Mouse (Mus musculus) layer of hippocampus, adult 2 months (tissue): ENCODE results near the gene Eef2. TPM values are rescaled to one million over a fixed set of nuclear protein-coding genes. Genes with fewer than 3 reads are reported as not detected.

Experiments used
- DNase-seq, 2 experiments: peaks; one replicate each; pipeline ENCODE4 v3.0.0; 2022; ENCODE audit warnings: low spot score in 2 of 2
- H3K27ac ChIP-seq: fragments of 200-600 bp; 2 replicates; pipeline ENCODE4 v1.8.1; 2022
- H3K4me3 ChIP-seq: fragments of 200-600 bp; 2 replicates; pipeline ENCODE4 v1.8.1; 2022; ENCODE audit warnings: mild to moderate bottlenecking
- CTCF ChIP-seq: fragments of 200-600 bp; conservative IDR thresholded peaks from 2 replicates; pipeline ENCODE4 v1.8.1; 2022; ENCODE audit warnings: antibody characterized with exemption, mild to moderate bottlenecking, moderate library complexity
- long read RNA-seq, 2 experiments: library from polyadenylated mRNA; stranded (forward); transcript quantifications; one replicate each; pipeline ENCODE4 v2.0.0; 2021; ENCODE audit warnings: borderline mapping rate in 2 of 2
- total RNA-seq, 2 experiments: library from RNA; stranded (reverse); gene quantifications; 2 replicates each; pipeline ENCODE4 v1.2.3; 2021

Eef2 gene
- 100 to 1,000 TPM; 907 to 909 TPM for total RNA-seq
- long read RNA-seq, experiment 1, transcript Eef2-201 (14 exons, 3,089 nt), result major isoform, 127 of 268 reads
- long read RNA-seq, experiment 1, partial matches to known transcripts, result 104 of 268 reads
- long read RNA-seq, experiment 1, other reads (novel, unspliced or antisense), result 37 of 268 reads
- long read RNA-seq, experiment 2, transcript Eef2-201 (14 exons, 3,089 nt), result major isoform, 148 of 313 reads
- long read RNA-seq, experiment 2, partial matches to known transcripts, result 119 of 313 reads
- long read RNA-seq, experiment 2, other reads (novel, unspliced or antisense), result 46 of 313 reads

GRCm38 (mm10) chr10:81176466-81177271 is at the start of gene Eef2:
Gene Eef2 (plus strand): TSS chr10:81176631.
- Histone ChIP-seq H3K27ac (peak within 1 kb of the TSS; percentile 97), H3K4me3 (peak within 1 kb of the TSS; percentile 86)
- DNase-seq, result peak; percentile 96 to 99
- 0 out of 2 replicates have a peak, but pooled peaks have one; percentile 12 for TF ChIP-seq CTCF

DNA sequence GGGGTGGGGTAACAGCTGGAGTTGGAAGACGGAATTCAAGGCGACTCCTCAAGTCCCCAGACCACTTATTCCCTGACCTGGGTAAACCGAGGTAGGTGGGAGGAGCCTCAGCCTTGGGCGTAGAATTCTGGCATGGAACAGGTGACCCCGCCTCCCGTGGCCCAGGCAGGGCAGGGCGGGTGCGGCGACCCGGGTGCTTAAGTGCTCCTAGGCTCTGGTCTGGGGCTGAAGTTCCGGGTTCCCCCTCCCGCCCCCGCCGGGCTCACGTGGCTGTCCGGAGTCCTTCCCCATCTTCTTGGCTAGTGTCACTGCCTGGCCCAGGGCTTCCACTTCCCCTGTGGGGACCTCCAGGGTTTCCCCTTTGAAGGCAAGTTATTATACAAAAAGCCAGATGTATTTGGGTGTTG is 42.2 kb upstream of the Eef2 start:
- TF ChIP-seq CTCF, result no peak
- DNase-seq, result no peak
- Histone ChIP-seq H3K27ac (0 out of 2 replicates have a peak overlapping the region, but pooled peaks have one; percentile 1), H3K4me3 (no peak overlapping the region; the same call in 1 of the 2 replicates)

DNA sequence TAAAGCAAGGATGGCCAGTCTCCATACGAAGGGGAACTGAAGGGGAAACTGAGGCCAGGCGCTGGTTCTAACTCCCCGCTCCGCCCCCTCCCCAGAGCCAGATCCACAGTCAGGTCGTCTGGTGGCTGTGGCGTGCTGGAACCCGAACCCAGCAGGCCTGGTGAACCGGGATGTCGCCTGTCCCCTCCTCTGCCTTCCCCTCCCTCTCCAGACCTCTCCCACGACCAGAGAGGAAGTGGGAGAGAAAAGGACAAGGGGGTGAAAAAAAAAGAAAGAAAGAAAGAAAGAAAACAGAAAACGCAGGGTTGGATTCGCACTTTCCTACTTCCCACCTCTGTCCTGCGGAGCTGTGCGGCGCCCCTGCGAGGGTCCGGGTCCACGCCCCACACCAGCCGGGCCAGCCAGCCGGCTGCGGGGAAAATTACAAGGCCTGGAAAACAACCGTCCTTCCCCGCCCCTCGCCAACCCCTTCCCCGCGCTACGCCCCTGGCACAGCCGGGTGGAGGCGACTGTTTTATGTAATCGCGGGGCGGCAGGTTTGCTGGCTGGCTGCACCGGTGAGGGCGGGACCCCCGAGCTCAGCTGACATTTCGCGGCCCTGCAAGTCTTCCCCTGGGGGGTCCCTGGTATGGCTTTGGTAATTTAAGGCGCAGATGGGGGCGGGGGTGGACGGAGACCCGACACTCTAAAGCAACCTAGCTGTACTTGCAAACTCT is 41.3 kb upstream of the Eef2 start, which contains the start of gene Zbtb7a:
Gene Zbtb7a (plus strand): TSS at position 255 of the 716 bp plus-strand sequence.
- TF ChIP-seq CTCF, result no peak
- Histone ChIP-seq H3K4me3 (peak within 1 kb of the TSS; percentile 98), H3K27ac (peak within 1 kb of the TSS; percentile 99)
- DNase-seq, result peak; percentile 46 to 47

DNA sequence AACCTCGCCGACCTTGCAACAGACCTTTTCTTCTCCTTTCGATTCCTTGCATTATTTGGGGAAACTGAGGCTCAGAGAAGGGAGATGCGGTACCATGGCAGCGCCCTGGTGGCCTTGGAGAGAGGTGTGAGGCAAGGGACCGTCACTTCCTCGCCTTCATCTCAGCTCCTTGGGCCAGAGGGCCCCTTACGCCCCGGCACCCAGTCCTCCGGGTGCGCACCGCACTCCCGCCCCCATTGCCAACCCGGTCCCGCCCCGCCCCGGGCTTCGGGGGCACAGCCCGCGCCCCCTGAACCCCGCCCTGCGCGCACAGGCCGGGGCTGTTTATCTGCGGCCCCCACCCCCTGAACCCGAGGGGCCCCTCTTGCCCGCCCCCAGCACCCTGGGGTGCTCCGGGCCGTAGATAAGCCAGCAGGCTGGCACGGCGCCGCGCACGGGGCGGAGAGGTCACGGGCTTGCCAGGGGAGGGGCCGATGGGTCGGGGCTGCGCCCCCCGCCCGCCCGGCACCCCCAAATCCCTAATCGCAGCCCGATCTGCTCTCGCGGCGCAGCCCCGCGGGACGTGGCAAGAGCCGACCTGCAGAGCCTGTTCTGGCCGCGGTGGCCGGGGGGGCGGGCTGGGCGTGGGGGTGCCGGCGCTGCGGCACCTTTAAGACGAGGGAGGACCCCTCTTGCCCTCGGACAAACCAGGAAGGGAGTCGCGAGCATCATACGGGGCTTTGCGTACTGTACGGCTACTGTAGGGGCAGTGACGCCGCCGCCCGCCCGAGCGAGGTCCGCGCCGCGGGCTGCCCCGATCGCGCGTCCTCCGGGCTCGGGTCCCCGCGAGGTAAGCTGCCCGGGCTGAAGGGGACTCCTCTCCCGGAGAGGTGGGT is 40.4 kb upstream of the Eef2 start:
- peak; percentile 31; the same call in 1 of the 2 replicates for TF ChIP-seq CTCF
- peak overlapping the region; percentile 99 for H3K27ac ChIP-seq
- peak; percentile 45 to 64 for DNase-seq
- peak overlapping the region; percentile 98 for H3K4me3 ChIP-seq

GRCm38 (mm10) chr10:81136706-81137231 is 39.7 kb upstream of the Eef2 start:
- no peak for TF ChIP-seq CTCF
- peak in 1 of 2 experiments; percentile 71 for DNase-seq
- Histone ChIP-seq H3K4me3 (peak overlapping the region; percentile 98), H3K27ac (peak overlapping the region; percentile 99)

DNA sequence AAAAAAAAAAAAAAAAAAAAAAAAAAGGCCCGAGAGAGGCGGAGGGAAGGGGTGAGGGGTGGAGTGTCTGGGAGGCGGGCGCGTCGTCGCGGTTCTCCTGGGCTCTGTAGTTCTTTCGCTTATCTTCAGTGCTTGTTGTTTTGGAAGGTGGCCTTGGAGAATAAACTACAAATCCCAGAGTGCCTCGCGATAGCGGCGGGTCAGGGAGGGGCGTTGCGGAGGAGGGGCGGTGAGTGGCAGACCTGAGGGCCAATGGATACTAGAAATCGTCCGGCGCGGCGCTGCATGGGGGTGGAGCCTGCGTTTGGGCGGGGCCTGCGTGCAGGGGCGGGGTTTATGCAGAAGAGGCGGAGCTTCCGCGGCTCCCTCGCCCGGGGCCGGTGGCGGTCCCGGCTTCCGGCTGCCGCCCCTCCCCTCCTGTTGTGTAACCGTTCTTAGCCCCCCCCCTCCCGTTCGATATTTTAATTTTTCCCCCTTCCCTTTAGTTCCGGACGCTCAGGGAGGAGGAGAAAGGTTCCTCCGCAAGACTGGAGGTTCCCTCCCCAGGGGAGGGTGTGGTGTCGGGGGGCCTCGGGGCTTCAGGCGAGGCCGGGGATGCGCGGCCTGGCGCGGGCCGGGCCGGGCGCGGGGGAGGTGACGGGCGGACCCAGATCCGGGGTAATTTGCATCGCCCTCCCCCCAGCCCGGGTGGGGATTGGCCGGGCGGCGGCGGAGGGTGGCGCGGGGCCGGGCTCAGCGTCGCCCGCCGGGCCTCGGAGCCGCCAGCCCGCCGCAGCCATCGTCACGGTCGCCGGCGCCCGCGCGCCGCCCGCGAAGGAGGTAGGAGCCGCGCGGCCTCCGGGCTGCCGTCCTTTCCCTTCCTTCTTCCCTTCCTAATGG is 38.9 kb upstream of the Eef2 start:
- peak; percentile 100 for DNase-seq
- H3K27ac ChIP-seq, result peak overlapping the region; percentile 99
- no peak for TF ChIP-seq CTCF
- H3K4me3 ChIP-seq, result peak overlapping the region; percentile 98

GRCm38 (mm10) chr10:81138131-81138782 is 38.2 kb upstream of the Eef2 start:
- no peak for DNase-seq
- no peak for TF ChIP-seq CTCF
- H3K4me3 ChIP-seq, result peak overlapping the region; percentile 82
- H3K27ac ChIP-seq, result peak overlapping the region; percentile 98

- H3K4me3 ChIP-seq, result peak overlapping the region; percentile 82
- TF ChIP-seq CTCF, result no peak
- peak overlapping the region; percentile 98 for H3K27ac ChIP-seq
- DNase-seq, result no peak
Measured at GRCm38 (mm10) chr10:81138821-81139528, 37.5 kb upstream of the Eef2 start.

- H3K27ac ChIP-seq, result peak overlapping the region; percentile 98; the same call in 1 of the 2 replicates
- no peak for TF ChIP-seq CTCF
- peak overlapping the region; percentile 82 for H3K4me3 ChIP-seq
- DNase-seq, result no peak
Measured at GRCm38 (mm10) chr10:81139529-81139846, 36.9 kb upstream of the Eef2 start.

DNA sequence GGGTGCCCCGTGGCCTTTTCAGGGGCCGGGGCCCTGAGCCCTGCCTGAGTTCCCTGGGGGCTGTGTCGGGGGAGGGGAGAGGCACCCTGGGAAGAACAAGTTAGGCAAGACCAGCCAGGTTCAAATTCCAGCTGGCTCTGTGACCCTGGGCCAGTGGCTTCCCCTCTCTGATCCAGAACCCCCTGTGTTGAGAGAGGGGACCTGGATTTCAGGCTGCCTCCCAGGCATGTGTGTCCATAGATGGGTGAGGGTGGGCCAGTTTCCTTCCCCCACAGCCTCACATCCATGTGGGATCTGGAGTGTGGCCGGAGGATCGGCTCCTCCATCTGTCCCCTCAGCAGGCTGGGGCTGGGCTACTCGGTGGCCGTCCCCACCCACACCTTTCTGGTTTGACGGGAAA is 36.4 kb upstream of the Eef2 start:
- DNase-seq, result no peak
- TF ChIP-seq CTCF, result no peak
- peak overlapping the region; percentile 98 for H3K27ac ChIP-seq
- peak overlapping the region; percentile 82; the same call in 1 of the 2 replicates for H3K4me3 ChIP-seq
